Comparison of ENCODE assay signal across 8 mouse cellular contexts in the genomic region with DNA sequence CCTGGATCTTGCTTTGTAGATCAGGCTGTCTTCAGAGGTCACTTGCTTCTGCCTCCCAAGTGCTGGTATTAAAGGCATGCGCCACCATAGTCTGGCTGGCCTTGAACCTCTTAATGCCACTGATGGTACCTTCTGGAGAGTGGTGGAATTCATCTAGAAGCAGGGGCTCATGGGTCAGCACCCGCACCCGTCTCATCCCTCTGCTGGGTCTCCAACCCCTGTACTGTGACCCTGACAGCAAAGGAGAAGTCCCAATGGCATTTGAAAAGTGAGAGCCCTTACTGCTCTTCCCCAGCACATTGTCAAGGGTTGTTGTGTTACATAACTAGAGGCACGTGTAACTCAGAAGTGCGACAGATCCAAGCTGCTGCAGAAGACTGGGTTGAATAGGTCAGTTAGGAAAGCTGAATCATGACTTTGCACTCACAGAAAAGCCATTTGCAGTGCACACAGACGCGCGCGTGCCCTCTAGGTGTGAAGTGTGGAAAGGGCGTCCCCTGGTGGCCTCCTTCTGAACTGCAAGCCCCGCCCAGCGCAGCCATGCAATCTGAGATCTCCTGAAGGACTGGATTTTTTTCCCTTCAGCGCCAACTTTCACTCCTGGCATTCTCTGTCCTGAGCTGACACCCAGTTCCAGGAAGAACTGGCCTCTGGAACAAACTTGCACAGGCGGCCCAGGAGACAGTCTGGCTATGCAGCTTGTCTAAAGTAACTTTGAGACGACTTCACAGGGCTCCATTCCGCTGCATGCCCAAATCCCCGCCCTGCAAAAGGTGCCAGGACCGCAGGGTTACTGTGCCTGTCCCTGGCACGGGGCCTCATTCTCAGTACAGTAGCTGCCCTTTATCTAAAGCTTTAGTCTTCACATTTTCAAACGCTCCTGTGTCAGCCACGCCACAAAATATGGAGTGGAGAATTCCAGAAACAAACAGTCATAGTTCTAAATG. TPM values are rescaled to one million over a fixed set of nuclear protein-coding genes. Genes with fewer than 3 reads are reported as not detected.
DNase-seq lines count a peak whose midpoint lies in the region; ATAC-seq lines count a peak whose summit lies in the region.

No protein-coding gene starts in this region.

- 33% methylated on average over 21 of the region's 21 CpGs for WGBS in hindbrain, embryonic 12.5 days

- no peaks in the 10 kb centered on the region for H3K36me3 ChIP-seq in hindbrain, embryonic 12.5 days

- DNase-seq in MN1 (ENCODE audit: low spot score), result peak; percentile 92
- peak; percentile 96 to 98 for DNase-seq in cerebellum, postnatal 10 days
- peak; percentile 70 to 84 for DNase-seq in frontal cortex, postnatal 10 days (ENCODE audit: low spot score in 2 of 2)
- DNase-seq in layer of hippocampus, postnatal 14 days (ENCODE audit: low spot score in 2 of 2), result peak; percentile 89 to 91
- DNase-seq in lung, postnatal 14 days, result peak; percentile 92
- DNase-seq in retina, embryonic 14.5 days (ENCODE audit: low spot score), result peak; percentile 96
- DNase-seq in thymus, postnatal 4 days, result peak; percentile 93

- H3K9me3 ChIP-seq in hindbrain, embryonic 12.5 days (replicated peaks), result no peaks in the 10 kb centered on the region

- no peak overlapping the region for H3K4me3 ChIP-seq in hindbrain, embryonic 12.5 days

- H3K4me1 ChIP-seq in hindbrain, embryonic 12.5 days, result peaks cover 1% of the 10 kb centered on the region

- H3K4me2 ChIP-seq in hindbrain, embryonic 12.5 days (replicated peaks), result no peak overlapping the region

- peaks cover 12% of the 10 kb centered on the region; the same call in 1 of the 2 replicates for H3K27me3 ChIP-seq in hindbrain, embryonic 12.5 days

- ATAC-seq in hindbrain, embryonic 12.5 days (ENCODE audit: low FRiP score), result peak; percentile 64

- H3K27ac ChIP-seq in hindbrain, embryonic 12.5 days, result no peak overlapping the region

- no peak overlapping the region for H3K9ac ChIP-seq in hindbrain, embryonic 12.5 days

RNA-seq across cellular contexts. Expression of gene Ddr1, which starts 21.1 kb away (rescaled TPM):
- 168 and 182 TPM in 2 replicates for polyA plus RNA-seq in hindbrain, embryonic 12.5 days (2016; fragmentation: Nextera tagmentation; extraction: Ambion mirVana)
- 10 to 100 TPM; 73.6 to 81.0 TPM for total RNA-seq in layer of hippocampus, postnatal 14 days (2021)

RNA-seq across cellular contexts. Expression of gene Gtf2h4, which starts 52.0 kb away (rescaled TPM):
- polyA plus RNA-seq in hindbrain, embryonic 12.5 days (2016; fragmentation: Nextera tagmentation; extraction: Ambion mirVana), result 34.7 and 37.7 TPM in 2 replicates
- 10 to 100 TPM; 23.9 to 25.8 TPM for total RNA-seq in layer of hippocampus, postnatal 14 days (2021)

RNA-seq across cellular contexts. Expression of gene Vars2, which starts 58.2 kb away (rescaled TPM):
- polyA plus RNA-seq in hindbrain, embryonic 12.5 days (2016; fragmentation: Nextera tagmentation; extraction: Ambion mirVana), result 16.5 and 16.9 TPM in 2 replicates
- 10 to 100 TPM; 34.3 to 34.8 TPM for total RNA-seq in layer of hippocampus, postnatal 14 days (2021)
